Mouse (Mus musculus) gastrocnemius, adult 2 months (tissue): ENCODE measurements around the gene Astl. TPM values are rescaled to one million over a fixed set of nuclear protein-coding genes. Genes with fewer than 3 reads are reported as not detected.
A peak's percentile ranks its signal among the peaks of the same experiment; 100 is the strongest.

ENCODE experiments used
- DNase-seq: peaks from one replicate; pipeline ENCODE4 v3.0.0; 2022
- H3K27ac ChIP-seq: fragments of 200-600 bp; 2 replicates; pipeline ENCODE4 v1.8.1; 2022; ENCODE audit warnings: mild to moderate bottlenecking
- H3K4me3 ChIP-seq: fragments of 200-600 bp; 2 replicates; pipeline ENCODE4 v1.8.1; 2022; ENCODE audit warnings: mild to moderate bottlenecking, moderate library complexity
- CTCF ChIP-seq: fragments of 200-600 bp; IDR thresholded peaks from 2 replicates; pipeline ENCODE4 v1.8.1; 2022; ENCODE audit warnings: antibody characterized with exemption, mild to moderate bottlenecking, moderate library complexity
- intact Hi-C: fragments of 180-260 bp; cut with DNase I; formaldehyde crosslinking; loops from one replicate; pipeline ENCODE4 v1.15.1; 2025
- total RNA-seq, 2 experiments: library from RNA; stranded (reverse); gene quantifications; 2 replicates each; pipeline ENCODE4 v1.2.3; 2021

Astl gene
- total RNA-seq, 2 experiments from 2014 or later = 0.25 TPM; not detected in 1

DNA sequence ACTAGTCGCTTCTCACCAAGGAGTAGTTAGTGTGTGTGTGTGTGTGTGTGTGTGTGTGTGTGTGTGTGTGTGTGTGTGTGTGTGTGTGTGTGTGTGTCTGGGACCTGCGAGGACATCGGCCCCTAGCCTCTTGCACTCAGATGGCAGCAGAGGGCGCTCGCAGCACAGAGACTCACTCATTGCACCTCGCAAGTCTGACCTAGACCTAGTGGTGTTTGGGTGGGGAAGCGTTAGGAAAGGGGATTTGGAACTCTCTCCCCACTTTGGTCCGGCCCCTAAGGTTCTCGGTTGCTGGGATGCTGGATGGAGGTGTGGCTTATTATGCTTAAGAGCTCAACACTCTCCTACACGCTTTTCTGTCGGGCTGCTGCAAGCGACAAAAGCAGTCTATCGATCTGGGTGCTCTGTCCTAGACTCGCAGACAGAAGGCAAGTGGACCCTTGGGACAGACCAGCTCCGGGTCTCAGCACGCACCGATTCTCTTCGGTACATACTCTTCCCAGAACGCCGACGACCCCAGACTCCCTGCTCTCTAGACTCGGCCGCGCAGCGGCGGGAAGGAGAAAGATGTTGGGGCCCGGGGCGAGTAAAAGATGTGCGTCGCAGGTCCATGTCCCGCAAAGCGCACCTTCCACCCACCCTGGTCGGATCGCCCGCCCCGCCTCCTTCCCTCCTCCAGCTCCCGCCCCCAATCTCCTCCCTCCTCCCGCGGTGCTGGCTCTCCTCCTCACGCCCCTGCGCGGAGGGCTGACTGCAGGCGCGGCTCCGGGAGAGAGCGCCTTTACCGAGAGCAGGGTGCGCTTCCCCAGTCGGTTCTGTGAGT is 24.2 kb downstream of the Astl start, which contains the start of gene Adra2b:
Adra2b (plus strand) TSS at position 750 of the 823 bp plus-strand sequence.
- intact Hi-C loops = loop anchor here (2.0 kb wide), 2 partner anchors 68 to 90 kb away; no protein-coding TSS in a partner anchor
- DNase-seq = peak; percentile 85
- peak; percentile 67 for TF ChIP-seq CTCF
- peak within 1 kb of the TSS; percentile 69 for H3K27ac ChIP-seq
- H3K4me3 ChIP-seq = peak within 1 kb of the TSS; percentile 66

DNA sequence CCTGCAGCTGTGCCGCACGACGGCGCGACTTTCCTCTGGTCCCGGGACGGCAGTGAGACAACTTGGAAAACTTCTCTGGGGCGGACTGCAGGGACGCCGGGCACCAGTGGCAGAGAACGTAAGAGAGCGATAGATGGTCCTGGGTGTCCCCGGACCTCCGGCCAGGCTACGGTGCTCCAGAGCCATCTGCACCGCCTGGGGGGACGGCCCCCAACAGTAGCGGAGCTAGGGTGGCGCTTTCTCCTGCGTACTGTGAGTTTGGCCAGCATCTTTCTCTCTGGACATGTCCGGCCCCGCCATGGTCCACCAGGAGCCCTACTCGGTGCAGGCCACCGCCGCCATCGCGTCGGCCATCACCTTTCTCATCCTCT is 24.8 kb downstream of the Astl start:
- intact Hi-C loops = loop anchor here (2.0 kb wide), 2 partner anchors 68 to 90 kb away; no protein-coding TSS in a partner anchor
- peak overlapping the region; percentile 66 for H3K4me3 ChIP-seq
- peak overlapping the region; percentile 69 for H3K27ac ChIP-seq
- TF ChIP-seq CTCF = no peak
- no peak for DNase-seq

DNA sequence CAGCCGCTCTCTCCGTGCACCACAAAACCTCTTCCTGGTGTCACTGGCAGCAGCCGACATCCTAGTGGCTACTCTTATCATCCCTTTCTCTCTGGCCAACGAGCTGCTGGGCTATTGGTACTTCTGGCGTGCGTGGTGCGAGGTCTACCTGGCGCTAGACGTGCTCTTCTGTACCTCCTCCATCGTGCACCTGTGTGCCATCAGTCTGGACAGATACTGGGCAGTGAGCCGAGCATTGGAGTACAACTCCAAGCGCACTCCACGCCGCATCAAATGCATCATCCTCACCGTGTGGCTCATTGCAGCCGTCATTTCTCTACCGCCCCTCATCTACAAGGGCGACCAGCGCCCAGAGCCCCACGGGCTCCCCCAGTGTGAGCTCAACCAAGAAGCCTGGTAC is 25.3 kb downstream of the Astl start:
- peak overlapping the region; percentile 66 for H3K4me3 ChIP-seq
- TF ChIP-seq CTCF = no peak
- intact Hi-C loops = loop anchor here (2.0 kb wide), 2 partner anchors 67 to 89 kb away; no protein-coding TSS in a partner anchor
- peak overlapping the region; percentile 69 for H3K27ac ChIP-seq
- no peak for DNase-seq

DNA sequence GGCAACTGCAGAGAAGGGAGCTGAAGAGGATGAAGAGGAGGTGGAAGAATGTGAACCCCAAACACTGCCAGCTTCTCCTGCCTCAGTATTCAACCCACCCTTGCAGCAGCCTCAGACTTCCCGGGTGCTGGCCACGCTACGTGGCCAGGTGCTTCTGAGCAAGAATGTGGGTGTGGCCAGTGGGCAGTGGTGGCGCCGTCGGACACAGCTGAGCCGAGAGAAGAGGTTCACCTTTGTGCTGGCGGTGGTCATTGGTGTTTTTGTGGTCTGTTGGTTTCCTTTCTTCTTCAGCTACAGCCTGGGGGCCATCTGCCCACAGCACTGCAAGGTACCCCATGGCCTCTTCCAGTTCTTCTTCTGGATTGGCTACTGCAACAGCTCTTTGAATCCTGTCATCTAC is 26.0 kb downstream of the Astl start:
- no peak for DNase-seq
- no peak for TF ChIP-seq CTCF
- peak overlapping the region; percentile 66 for H3K4me3 ChIP-seq
- H3K27ac ChIP-seq = no peak overlapping the region
- intact Hi-C loops = no loop called here

DNA sequence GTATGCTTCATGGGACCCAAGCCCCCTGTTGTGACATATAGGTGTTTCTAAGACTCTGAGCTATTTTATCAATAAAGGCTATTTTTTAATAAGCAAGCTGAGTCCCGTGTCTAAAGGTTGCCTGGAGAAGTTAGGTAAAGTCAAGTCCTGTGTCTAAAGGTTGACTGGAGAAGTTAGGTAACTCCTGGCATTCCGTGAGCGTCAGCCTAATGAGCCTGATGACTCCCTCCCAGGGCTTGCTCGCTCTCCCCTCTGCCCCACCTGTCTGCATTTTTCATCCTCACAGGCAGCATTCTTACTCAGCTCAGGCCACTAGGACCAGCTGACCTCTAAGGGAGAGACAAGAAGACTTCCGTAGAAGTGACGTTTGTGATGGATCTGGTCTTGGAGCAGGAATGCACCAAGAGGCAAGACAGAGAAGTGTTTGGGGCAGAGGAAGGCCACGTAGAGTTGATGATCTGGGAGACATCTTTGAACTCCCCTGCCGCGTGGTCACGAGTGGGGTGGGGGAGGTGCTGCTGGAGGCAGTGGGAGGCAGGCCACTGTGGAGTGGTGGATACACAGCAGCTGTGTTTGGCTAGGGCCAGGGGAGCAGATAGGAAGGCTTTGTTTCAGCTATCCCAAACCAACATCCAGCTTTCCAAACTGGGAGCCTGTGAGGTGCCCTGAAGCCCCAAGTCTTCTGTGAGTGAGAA is 28.8 kb downstream of the Astl start:
- intact Hi-C loops = no loop called here
- TF ChIP-seq CTCF = no peak
- H3K27ac ChIP-seq = no peak overlapping the region
- DNase-seq = no peak
- H3K4me3 ChIP-seq = no peak overlapping the region

DNA sequence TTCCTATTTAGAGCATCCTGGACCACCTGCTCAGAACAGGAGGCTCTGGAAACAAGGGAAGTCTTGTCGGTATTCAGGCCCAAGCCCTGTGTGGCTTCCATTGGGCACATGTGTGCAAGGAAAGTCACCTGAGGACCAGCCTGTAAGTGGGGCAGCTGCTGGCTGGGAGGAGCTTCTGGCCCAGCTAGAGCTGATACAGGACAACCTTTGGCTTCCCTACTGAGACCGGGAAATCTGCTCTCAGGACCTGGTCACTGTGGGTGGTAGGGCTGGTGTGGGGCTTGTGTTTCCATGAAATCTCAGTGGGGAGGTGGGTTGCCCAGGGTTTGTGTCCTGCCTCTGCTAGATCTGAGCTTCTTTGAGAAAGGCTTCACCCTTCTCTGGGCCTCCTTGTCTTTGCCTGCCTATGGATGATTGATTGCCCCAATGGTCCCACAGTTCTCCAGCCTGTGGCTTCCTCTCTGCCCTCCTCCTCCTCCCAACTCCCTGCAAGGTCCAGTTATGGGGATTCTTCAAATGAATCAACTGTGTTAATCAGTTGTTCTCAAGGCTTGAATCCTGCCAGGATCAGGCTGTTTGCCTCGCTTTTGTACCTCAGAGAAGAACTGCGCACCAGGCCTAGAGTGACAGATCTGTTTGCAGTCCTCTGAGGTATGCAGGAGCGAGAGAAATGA is 31.4 kb downstream of the Astl start:
- no peak for DNase-seq
- intact Hi-C loops = no loop called here
- Histone ChIP-seq H3K27ac (peak overlapping the region; percentile 57), H3K4me3 (peak overlapping the region; percentile 40)
- TF ChIP-seq CTCF = no peak

GRCm38 (mm10) chr2:127370561-127371483 is 32.4 kb downstream of the Astl start:
- Histone ChIP-seq H3K4me3 (peak overlapping the region; percentile 40), H3K27ac (peak overlapping the region; percentile 69)
- DNase-seq = no peak
- TF ChIP-seq CTCF = no peak
- intact Hi-C loops = no loop called here

GRCm38 (mm10) chr2:127371484-127371861 is 33.0 kb downstream of the Astl start:
- H3K27ac ChIP-seq = peak overlapping the region; percentile 12; the same call in 1 of the 2 replicates
- no peak for DNase-seq
- intact Hi-C loops = no loop called here

DNA sequence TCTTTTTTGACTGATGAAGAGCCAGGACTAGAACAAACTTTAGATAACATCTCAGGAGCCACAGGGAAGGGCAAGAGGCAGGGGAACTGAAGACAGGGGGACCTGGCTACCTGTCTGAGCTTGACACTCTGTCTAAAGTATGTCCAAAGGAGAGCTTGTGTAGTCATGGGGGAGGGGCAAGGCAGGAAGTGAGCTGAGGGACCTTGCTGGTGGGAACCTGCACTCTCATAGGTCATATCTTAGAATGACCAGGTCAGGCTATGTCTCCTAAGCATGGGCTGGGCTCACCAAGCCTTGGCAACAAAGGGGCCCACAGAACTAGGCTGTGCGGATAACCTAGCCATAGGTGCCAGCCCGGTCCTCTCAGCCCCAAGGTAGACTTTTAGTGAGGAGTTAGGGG is 33.6 kb downstream of the Astl start:
- intact Hi-C loops = no loop called here
- Histone ChIP-seq H3K27ac (peak overlapping the region; percentile 46; the same call in 1 of the 2 replicates), H3K4me3 (no peak overlapping the region)
- DNase-seq = no peak
- TF ChIP-seq CTCF = no peak

More at GRCm38 (mm10) chr2:127371484-127371861, 33.0 kb downstream of the Astl start:
- TF ChIP-seq CTCF = no peak
- no peak overlapping the region for H3K4me3 ChIP-seq

DNA sequence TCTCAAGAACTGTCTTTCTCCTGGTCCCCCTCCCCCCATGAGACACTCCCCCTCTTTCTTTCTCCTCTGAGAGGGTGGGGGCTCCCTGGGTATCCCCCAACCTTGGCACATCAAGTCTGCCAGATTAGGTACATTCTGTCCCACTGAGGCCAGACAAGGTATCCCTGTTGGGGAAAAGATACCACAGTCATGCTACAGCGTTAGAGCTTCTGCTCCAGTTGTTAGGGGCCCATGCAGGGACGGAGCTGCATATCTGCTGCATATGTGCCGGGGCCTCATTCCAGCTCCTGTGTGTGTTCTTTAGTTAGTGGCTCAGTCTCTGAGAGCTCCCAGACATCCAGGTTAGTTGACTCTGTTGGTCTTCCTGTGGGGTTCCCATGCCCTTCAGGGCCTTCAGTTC is 35.7 kb downstream of the Astl start:
- DNase-seq = no peak
- no peak for TF ChIP-seq CTCF
- Histone ChIP-seq H3K27ac (no peak overlapping the region), H3K4me3 (no peak overlapping the region)
- intact Hi-C loops = no loop called here

- Histone ChIP-seq H3K4me3 (no peak overlapping the region), H3K27ac (no peak overlapping the region)
- no peak for DNase-seq
- intact Hi-C loops = no loop called here
- TF ChIP-seq CTCF = no peak
Observed at GRCm38 (mm10) chr2:127375087-127375486, 36.6 kb downstream of the Astl start.

- intact Hi-C loops = no loop called here
- no peak overlapping the region for H3K4me3 ChIP-seq
- peak; percentile 26; the same call in 1 of the 2 replicates for TF ChIP-seq CTCF
- DNase-seq = no peak
- H3K27ac ChIP-seq = no peak overlapping the region
Observed at GRCm38 (mm10) chr2:127375759-127376341, 37.4 kb downstream of the Astl start.
